Mouse (Mus musculus) liver, adult 2 months (tissue): Measurements from ENCODE around the gene Abhd6.

Experiments
- CTCF ChIP-seq: fragments of 200-500 bp; IDR thresholded peaks from 2 replicates; pipeline ENCODE4 v1.5.1; 2011; ENCODE audit warnings: low read depth, low read length, control low read depth
- POLR2A ChIP-seq: fragments of 200-500 bp; IDR thresholded peaks from 2 replicates; pipeline ENCODE4 v1.6.1; 2011; ENCODE audit warnings: low read length, control low read depth; ENCODE audit not compliant: insufficient read depth; ENCODE audit errors: extremely low read depth

DNA sequence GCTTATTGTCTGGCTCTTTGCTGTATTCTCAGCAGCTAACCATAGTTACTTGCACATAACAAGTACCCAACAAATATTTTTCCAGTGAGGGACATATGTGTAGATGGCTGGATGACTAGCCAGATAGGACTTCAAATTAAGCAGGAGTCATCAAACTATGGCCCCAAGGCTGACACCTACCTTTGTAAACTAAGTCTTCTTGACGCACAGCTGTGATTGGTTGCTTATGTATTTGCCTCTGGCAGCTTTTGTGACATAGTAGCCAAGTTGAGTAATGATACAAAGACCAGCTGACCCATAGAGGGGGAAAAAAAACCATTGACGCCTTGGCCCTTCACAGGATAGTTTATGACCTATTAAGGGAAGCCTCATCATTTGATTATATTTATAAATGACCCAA lies 39.4 kb downstream of the Abhd6 start:
- TF ChIP-seq CTCF = no peak
- TF ChIP-seq POLR2A = no peak
